Mouse (Mus musculus) c-Kit-positive CD71-positive TER-119-negative erythroid progenitor cells, embryonic 14.5 days (primary cell): ENCODE measurements around the gene Nckap5.

Source experiments
- DNase-seq: peaks from one replicate; pipeline ENCODE4 v3.0.0-alpha.2; 2013; ENCODE audit warnings: low read depth

Gene Nckap5

GRCm38 (mm10) chr1:126007571-126007970 is 823.0 kb downstream of the Nckap5 start:
- no peak for DNase-seq

DNA sequence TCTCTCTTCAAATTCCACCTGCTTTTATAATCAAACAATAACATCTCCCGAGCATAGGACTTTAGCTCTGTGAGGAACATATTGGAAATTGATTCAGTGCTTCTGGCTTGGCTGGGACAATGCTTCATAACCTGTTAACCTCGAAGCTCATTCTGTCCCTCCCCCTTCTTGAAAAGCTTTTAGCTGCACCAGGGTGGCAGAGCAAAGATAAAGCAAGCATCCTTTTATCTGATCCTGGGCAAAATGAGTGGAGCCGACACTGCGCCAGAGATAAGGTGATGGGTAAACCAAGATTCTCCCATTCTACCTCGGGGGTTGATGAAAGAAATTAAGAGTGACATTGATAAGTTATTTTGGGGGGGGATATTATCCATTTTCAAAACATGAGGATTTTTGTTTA is 824.9 kb downstream of the Nckap5 start:
- DNase-seq, result no peak

GRCm38 (mm10) chr1:125996540-125996939 is 834.1 kb downstream of the Nckap5 start:
- no peak for DNase-seq

DNA sequence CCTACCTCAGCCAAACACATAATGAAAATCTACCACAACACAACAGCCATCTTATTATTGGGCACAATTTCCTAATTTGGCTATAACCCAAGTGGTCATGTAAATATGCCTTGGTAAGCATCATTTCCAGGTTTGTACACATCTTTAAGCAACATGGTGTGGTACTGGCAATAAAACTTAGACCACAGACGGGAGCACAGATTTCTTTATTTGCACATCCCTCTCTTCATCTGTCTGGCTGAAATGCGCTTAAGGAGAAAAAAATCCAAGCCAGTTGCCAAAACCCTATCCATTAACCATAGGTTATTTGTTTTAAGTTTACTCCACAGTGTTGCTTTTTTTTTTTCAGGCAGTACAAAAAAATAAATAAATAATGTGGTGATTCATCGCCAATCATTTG is 842.8 kb downstream of the Nckap5 start:
- no peak for DNase-seq

- no peak for DNase-seq
Measured at GRCm38 (mm10) chr1:125984570-125984969, 846.0 kb downstream of the Nckap5 start.

GRCm38 (mm10) chr1:125974649-125975048 is 856.0 kb downstream of the Nckap5 start:
- DNase-seq, result no peak

- no peak for DNase-seq
Measured at GRCm38 (mm10) chr1:125971933-125972332, 858.7 kb downstream of the Nckap5 start.

- DNase-seq, result no peak
Measured at GRCm38 (mm10) chr1:125967671-125968070, 862.9 kb downstream of the Nckap5 start.

DNA sequence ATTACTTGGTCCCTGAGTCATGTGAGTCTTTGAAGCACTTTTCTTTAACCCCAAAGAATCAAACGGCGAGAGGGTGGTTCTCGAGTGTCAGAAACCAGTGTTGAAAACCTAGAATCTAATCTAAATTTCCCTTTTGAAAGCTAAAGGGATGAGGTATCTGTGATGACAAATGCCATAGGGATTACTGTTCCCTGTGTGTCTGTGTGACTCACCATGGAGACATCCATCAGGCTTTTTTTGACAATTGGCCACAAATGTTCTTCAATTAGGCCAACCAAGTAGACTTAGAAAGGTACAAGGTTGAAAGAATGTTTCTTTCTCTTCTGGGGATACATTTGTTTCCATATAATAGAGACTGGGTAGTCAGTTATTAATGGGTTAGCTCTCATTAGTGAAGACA is 879.6 kb downstream of the Nckap5 start:
- DNase-seq, result no peak

DNA sequence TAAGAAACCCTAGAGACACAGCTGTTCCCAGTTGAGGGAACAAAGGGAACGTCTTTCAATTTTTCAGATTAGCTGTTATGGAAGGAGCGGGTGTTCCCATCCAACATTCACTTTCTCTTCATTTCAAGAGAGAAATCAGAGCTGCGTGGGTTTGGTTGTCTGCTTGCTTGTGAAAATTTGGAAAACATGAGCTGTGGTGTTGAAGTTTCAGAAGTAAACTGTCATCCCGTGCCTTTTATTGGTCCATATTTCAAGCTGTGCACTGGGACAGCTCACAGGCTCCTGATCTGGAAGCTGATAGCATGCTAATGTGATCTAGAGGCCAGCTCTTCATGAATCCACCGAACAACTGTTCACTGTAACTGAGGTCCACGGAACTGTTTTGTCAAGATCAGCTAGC is 881.5 kb downstream of the Nckap5 start:
- DNase-seq, result no peak

GRCm38 (mm10) chr1:125945136-125945535 is 885.5 kb downstream of the Nckap5 start:
- DNase-seq, result no peak

- no peak for DNase-seq
Measured at GRCm38 (mm10) chr1:125943305-125943704, 887.3 kb downstream of the Nckap5 start.

DNA sequence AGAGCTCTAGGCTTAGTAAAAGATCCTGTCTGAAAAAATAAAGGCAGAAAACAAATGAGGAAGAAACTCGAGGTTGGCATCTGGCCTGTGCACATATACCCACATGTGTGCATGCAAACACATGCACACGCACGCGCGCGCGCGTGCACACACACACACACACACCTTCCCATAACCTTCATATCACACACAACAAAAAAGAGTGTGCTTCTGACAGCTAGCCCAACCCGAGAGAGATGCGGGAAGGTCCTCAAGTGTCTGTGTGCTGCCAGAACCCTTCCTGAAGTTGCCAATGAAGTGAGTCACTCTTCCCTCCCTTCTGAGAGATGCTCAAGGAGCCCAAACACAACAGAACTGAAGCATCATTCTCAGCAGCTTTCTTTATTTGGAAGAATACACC is 905.1 kb downstream of the Nckap5 start:
- DNase-seq, result no peak

GRCm38 (mm10) chr1:125923062-125923461 is 907.5 kb downstream of the Nckap5 start:
- no peak for DNase-seq

DNA sequence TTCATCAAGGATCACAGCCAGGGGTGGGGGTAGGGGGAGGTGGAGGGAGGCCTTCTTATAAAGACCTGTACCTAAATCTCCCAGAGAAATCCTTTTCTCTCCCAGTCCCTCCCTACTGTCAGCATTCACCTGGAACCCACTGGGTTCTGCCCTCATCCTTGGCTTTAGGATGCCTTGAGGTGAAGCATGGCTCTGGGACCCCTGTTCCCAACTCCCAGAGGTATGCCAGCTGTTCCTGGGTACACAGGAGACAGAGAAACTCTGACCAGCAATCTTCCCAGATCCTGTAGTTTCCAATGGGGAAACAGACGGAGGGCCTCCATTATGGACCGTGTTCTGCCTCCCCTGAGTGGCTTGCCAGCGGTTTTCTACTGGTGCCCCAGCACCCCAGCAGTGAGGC is 909.9 kb downstream of the Nckap5 start:
- DNase-seq, result no peak

GRCm38 (mm10) chr1:125912601-125913600 is 917.7 kb downstream of the Nckap5 start, which contains the start of gene Lypd1:
Gene Lypd1 (minus strand): TSS chr1:125913101.
- DNase-seq, result no peak

DNA sequence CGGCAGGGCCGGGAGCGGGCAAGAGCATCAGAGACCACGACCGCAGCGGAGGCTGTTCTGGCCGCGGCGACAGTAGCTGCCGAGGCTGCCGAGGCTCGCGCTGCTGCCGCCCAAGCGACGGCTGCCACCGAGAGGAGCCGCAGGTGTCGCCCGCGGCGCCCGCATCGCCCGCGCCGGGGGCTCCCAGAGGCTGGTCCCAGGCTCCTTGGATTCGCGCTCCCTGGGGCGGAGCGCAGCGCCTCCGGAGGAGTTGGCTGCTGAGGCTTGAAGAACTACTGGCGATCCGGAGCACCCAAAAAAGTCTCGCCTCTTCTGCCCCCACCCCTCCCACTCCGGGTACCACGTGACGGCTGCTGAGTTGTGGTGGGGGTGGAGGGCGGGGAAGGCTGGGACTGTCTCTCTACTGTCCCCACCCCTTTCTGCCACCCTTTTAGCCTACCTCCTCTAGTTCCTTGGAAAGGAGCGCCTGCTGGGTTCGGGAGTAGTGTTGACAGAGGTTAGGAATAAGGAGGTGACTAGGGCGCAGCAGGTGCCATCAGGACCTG is 918.6 kb downstream of the Nckap5 start:
- no peak for DNase-seq

DNA sequence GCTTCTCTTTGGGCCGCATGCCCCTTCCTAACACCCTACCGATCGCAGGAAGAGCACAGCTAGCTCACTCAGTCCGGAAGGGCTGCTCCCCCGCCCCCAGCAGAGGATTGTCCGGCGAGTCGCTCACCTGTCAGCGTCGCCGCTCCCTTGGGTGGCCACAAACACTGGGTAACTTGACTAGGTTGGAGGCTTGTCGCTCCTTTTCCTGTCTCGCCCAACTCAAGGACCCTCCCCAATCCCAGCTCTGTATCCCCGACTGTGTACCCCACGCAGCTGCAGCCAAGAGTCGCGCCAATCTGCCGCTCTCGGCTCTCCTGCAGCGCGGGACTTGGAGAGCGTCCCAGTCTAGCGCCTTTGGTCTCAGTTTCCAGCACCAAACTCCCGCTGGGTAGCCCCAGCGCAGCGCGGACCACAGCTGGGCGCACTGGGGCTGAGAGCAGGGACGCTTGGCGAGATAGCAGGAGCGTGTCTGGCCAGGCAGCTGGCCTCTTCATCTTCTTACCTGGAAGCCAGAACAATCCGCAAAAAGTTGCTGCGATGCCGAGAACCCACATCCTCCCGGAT is 919.2 kb downstream of the Nckap5 start:
- no peak for DNase-seq

GRCm38 (mm10) chr1:125910871-125911265 is 919.7 kb downstream of the Nckap5 start:
- no peak for DNase-seq

GRCm38 (mm10) chr1:125910211-125910870 is 920.3 kb downstream of the Nckap5 start:
- DNase-seq, result no peak

DNA sequence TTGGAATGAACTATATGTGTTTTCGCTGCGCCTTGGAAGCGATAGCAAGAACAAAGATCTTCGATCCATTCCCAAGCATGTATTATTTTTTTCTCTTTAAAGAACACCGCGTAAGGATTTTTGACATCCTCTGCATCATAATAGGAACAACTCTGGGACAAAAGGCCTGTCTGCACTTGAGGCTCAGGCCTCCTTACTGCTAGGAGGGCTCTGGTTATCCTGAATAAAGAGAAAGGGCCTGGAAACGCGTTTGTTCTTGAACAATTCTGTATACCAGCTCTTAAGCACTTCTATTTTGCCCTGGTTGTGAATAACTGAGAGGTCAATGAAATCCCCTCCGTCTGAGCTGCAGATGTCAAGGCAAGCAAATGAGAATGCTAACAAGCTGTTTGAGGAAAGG is 937.4 kb downstream of the Nckap5 start:
- no peak for DNase-seq

- DNase-seq, result no peak
Measured at GRCm38 (mm10) chr1:125870056-125870455, 960.5 kb downstream of the Nckap5 start.
